Mouse (Mus musculus): ENCODE data around the gene Fndc8.

The Fndc8 gene

GRCm38 (mm10) chr11:82891936-82892335 lies at the start of gene Fndc8:
Fndc8 (plus strand) TSS chr11:82892124.
- no peak for DNase-seq

- no peak for DNase-seq
Measured at GRCm38 (mm10) chr11:82844771-82845414, 47.0 kb upstream of the Fndc8 start.

DNA sequence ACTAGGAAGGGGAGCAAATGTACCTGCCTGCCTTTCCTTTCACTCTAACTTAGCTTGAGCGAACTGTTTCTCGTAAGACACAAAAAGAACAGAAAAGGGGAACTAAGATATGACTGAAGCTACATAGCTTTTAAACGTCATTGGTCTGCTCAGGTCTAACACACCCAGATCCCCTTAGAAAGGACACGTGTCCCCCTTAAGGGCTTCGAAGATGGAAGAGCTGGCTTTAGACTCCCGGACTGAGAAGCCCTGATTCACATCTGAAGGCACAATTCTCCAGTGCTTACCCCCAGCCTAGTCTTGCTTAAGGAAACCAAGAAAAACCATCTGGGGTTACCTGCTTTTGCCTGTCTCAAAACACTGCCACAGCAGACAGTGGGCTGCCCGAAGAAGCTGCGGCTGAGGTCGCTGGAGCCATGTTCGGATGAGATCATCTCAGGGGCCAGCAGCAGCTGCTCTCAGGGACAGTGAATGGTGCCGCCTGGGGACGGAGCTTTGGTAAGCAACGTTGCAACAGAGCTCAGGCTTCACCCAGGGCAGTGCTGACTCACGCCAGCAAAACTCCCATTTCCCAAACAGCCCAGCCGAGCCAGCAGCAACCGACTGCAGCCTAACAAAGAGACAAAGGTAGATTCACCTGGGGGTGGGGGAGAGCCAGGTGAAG lies 46.4 kb upstream of the Fndc8 start:
- DNase-seq: peak; percentile 46

GRCm38 (mm10) chr11:82846079-82846436 lies 45.9 kb upstream of the Fndc8 start:
- DNase-seq: no peak

DNA sequence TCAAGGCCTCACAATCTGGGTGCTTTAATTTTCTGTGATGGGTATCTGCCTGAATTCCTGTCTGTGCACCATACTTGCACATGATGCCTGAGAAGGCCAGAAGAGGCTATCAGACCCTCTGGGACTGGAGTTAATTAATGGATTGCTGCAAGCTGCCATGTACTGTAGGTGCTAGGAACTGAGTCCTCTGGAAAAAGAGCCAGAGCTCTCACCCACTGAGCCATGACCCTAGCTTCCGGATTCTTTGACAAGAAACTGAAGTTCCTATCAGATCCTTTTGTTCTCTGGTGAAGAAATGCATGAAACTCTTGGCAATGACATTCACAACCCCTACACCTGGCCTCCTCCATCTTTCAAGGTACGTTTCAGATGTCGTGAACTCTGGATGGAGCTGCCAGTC lies 45.0 kb upstream of the Fndc8 start:
- DNase-seq: no peak

- DNase-seq: no peak
Measured at GRCm38 (mm10) chr11:82847571-82848000, 44.3 kb upstream of the Fndc8 start.

GRCm38 (mm10) chr11:82850259-82850658 lies 41.7 kb upstream of the Fndc8 start:
- peak; percentile 52 for DNase-seq

DNA sequence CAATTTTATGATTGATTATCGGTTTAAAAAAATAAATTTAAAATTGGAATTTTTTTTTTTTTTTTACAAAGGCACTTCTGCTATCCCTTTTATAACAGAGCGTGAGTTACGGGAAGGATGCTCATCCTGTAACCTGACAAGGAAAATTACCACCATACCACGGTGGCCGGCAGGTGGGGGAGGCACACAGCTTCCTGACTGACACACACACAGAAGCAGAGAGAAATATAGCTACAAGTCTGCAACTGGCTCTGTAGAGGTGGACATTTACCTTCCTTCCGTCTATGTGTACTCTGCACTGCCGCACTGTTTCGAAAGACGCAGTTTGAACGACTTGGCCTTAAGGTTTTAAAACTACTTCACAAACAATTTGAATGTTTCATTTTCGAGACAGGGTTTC lies 39.8 kb upstream of the Fndc8 start:
- DNase-seq: no peak

DNA sequence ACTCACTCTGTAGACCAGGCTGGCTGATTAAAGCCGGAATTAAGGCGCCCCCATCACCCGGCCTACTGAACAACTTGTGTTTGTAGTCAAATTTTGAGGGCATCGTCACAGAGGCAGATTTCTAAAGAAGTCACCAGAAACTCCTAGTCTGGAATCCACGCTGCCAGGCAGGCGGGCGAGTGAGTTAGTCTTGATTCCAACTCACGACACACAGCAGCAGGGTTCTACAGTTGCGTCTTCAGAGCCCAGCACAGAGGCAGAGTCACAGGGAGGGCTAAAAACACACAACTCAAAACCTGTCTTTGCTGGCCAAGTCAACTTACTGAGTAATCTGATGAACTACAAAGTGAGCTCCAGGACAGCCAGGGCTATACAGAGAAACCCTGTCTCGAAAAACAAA lies 39.4 kb upstream of the Fndc8 start:
- no peak for DNase-seq

GRCm38 (mm10) chr11:82852958-82853357 lies 39.0 kb upstream of the Fndc8 start:
- DNase-seq: peak; percentile 76

GRCm38 (mm10) chr11:82854111-82854510 lies 37.8 kb upstream of the Fndc8 start:
- no peak for DNase-seq

GRCm38 (mm10) chr11:82855327-82855973 lies 36.5 kb upstream of the Fndc8 start:
- DNase-seq: no peak

GRCm38 (mm10) chr11:82856032-82856431 lies 35.9 kb upstream of the Fndc8 start:
- no peak for DNase-seq

GRCm38 (mm10) chr11:82857307-82857848 lies 34.5 kb upstream of the Fndc8 start:
- DNase-seq: peak; percentile 80

DNA sequence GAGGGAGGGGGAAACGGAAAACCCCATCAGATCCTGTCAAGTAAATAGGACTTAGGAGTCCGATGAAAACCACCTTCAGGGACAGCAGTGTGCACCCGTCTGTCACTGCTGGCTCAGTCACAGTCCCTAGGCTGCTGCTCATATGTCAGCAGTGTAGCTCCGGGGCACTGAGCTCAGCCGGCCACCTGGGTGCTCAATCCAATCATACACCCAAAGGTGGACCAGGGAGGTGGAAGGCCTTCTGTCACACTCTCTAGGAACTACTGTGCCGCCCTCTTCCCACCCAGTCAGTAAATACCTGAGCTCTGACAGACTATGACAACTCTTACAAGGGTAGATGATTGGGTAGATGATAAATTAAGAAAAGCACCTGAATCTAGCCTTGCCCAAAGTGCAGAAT lies 31.2 kb upstream of the Fndc8 start:
- no peak for DNase-seq

GRCm38 (mm10) chr11:82861558-82861957 lies 30.4 kb upstream of the Fndc8 start:
- peak; percentile 66 for DNase-seq

DNA sequence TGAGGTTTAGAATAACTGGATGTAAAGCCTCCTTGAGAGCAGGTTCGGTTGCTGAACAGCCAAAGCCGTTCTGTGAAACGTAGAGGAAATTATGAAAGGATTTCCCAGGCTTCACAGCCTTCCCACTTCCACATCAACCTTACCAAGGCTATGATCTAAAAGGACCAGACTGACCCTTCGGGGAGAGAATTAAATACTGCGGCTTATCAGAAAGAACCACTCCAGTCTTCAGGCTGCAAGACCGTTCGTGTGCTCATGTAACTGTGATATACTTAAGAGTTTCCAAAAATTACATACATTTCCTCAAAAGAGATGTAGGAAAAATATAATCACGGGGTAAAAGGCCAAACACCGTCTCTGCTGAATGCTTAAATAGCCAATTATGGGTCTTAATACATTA lies 29.3 kb upstream of the Fndc8 start:
- DNase-seq: no peak

- no peak for DNase-seq
Measured at GRCm38 (mm10) chr11:82863059-82863458, 28.9 kb upstream of the Fndc8 start.

- DNase-seq: no peak
Measured at GRCm38 (mm10) chr11:82863488-82863931, 28.4 kb upstream of the Fndc8 start.

DNA sequence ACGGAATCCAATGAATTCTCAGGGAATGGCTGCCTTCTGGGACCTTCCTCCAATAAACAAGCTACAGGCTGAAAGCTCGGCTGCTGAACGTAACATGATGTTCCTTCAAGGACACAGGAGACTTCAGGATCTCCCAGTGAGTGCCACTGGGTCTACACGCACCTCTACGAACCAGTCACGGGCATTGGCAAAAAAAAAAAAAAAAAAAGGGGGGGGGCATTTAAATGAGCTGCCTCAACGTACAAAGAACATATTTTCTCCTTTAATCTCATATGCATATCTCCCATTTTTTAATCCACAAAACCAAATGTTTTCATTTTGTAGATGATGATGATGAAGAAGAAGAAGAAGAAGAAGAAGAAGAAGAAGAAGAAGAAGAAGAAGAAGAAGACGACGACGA lies 26.0 kb upstream of the Fndc8 start:
- DNase-seq: no peak

- no peak for DNase-seq
Measured at GRCm38 (mm10) chr11:82866850-82867564, 24.9 kb upstream of the Fndc8 start.

DNA sequence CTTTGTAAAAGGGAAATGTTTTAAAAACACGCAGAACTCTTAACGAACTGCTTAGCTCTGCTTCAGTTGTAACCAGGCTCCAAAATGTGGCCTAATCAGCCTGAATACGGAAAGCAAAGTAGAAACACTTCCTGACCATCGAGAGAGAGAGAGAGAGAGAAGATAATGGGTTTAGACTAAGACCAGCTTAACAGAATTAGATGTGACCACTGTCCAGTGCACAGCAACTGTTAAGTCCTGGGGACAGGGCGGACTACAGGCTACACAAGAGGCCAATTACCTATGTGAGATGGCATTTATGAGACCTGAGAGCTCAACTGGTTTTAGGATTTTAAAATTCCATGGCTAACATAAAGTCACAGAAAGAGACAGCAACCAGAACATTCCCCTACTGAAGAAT lies 24.0 kb upstream of the Fndc8 start:
- DNase-seq: no peak

GRCm38 (mm10) chr11:82869506-82870172 lies 22.3 kb upstream of the Fndc8 start:
- DNase-seq: peak; percentile 64

All from kidney, adult 9 months (tissue).